Mouse (Mus musculus) macrophage (primary cell): ENCODE results near the gene Slc26a9. TPM values are rescaled to one million over a fixed set of nuclear protein-coding genes. Genes with fewer than 3 reads are reported as not detected.

ENCODE experiments used
- H3K27ac ChIP-seq: fragments of 350-480 bp; formaldehyde crosslinking; 2 replicates; pipeline ENCODE4 v1.9.0; 2021
- H3K36me3 ChIP-seq: fragments of 350-480 bp; formaldehyde crosslinking; 2 replicates; pipeline ENCODE4 v1.9.0; 2021; ENCODE audit errors: inconsistent target
- H3K4me3 ChIP-seq: fragments of 350-480 bp; formaldehyde crosslinking; 2 replicates; pipeline ENCODE4 v1.9.0; 2021; ENCODE audit errors: inconsistent target
- H3K79me2 ChIP-seq: fragments of 350-480 bp; formaldehyde crosslinking; 2 replicates; pipeline ENCODE4 v1.9.0; 2021; ENCODE audit errors: inconsistent target
- WGBS: methylation state at CpG from one replicate; pipeline ENCODE4 v1.1.7; 2026; ENCODE audit warnings: inconsistent platforms; ENCODE audit not compliant: missing documents; 5-methylcytosine and 5-hydroxymethylcytosine counted together
- polyA plus RNA-seq: library from polyadenylated mRNA; stranded (reverse); fragments of 250-400 nt; gene quantifications from 3 replicates; pipeline ENCODE4 v1.2.4, GENCODE M21; 2018; ENCODE audit warnings: inconsistent platforms

Gene Slc26a9
- polyA plus RNA-seq, 1 experiment from 2014 or later = not detected

DNA sequence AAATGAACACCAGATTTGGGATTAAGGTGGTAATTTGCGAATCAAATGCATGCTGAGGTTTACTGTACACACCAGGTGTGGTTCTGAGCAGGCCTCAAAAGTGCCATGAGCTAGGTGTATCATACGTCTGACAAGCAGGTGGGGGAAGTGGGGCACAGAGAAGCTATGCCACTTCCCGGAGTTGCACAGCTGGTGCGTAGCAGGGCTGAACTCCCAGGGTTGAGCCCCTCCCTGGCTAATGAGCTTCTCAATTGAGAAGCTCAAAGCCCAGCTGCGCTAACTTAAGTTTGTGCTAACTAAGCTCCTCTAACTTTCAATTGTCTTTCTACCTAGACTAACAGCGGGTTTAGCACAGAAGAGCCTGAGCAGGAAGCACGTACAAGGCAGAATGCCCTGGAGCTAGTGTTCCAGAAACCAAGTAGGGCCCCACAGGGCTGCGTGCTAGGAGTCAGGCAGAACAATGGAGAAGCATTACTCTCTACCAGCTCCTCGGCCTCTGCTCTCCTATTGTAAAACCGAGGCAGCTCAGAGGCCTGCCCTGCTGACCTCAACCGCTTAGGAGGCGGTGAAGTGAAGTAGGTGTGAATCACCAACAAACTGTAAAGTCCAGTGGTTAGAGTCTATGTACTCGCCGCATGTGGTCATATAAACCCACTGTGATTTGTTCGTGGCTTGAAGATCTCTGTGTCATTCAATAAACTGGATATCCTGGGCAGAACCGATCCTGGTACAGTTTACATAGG is 24.7 kb upstream of the Slc26a9 start:
- Histone ChIP-seq H3K36me3 (peaks cover 17% of the 10 kb centered on the region), H3K4me3 (no peak overlapping the region), H3K27ac (no peak overlapping the region), H3K79me2 (no peaks in the 10 kb centered on the region)
- WGBS = 90% methylated on average over 16 of the region's 16 CpGs

DNA sequence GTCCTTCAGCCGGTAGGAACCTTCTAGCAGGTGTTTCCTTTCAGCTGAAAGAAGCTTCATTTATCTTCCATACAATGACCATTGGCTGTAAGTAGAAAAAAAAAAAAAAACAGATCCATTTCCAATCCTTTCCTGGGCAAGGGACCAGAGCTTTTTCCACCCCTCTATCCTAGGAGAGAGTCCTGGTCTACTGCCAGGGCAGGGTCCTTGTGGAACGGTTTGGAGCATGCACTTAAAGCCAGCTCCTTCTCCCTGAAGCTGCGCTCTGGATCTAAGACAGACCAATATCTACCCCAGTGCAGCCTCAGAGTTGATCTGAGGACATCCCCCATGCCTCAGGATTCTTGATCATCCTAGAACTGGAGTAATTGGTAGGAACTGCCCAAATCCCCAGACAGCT is 21.8 kb upstream of the Slc26a9 start:
- no peak overlapping the region for H3K4me3 ChIP-seq
- H3K27ac ChIP-seq = no peak overlapping the region
- H3K79me2 ChIP-seq = no peaks in the 10 kb centered on the region
- 87% methylated on average over 3 of the region's 3 CpGs for WGBS
- no peaks in the 10 kb centered on the region for H3K36me3 ChIP-seq

DNA sequence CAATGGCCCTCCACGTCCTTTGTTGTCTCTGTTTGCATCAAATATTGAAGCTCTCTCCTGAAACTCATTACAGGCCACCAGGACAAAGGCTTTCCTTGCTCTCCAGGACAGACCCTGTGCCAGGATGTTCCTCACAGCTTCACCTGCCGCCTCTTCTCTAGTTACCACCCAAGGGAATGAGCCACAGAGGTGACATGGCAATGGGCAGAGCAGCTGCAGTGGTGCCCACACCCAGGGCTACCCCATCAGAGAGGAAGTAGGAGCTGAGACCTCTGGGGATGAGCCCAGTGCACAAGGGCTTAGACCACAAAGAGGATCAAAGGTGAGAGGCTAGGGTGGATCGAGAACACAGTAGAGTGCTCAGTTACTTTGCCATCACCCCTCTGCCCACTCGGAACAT is 20.3 kb upstream of the Slc26a9 start:
- H3K79me2 ChIP-seq = no peaks in the 10 kb centered on the region
- 86% methylated on average over 4 of the region's 4 CpGs for WGBS
- H3K27ac ChIP-seq = no peak overlapping the region
- no peak overlapping the region for H3K4me3 ChIP-seq
- H3K36me3 ChIP-seq = no peaks in the 10 kb centered on the region

DNA sequence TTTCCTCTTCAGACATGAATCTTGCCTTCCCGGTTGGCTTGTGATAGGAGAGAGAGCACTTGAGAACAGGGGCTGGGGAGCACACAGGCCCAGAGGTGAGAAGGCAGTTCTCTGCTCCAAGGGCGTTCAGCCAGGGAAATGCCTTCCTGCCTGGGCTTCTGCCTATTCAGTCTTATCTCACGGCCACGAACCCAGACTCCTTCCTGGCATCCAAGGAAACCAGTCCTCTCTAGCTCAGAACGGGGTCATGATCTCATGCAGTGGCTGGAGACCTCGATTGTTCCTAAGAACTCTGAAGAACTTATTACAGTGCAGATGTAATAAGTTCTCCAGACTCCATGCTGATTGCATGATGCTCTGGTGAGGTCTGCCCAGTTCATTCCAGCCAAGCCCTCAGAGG is 17.2 kb upstream of the Slc26a9 start:
- no peak overlapping the region for H3K27ac ChIP-seq
- no peak overlapping the region for H3K4me3 ChIP-seq
- 59% methylated on average over 6 of the region's 6 CpGs for WGBS
- H3K79me2 ChIP-seq = no peaks in the 10 kb centered on the region
- H3K36me3 ChIP-seq = no peaks in the 10 kb centered on the region

DNA sequence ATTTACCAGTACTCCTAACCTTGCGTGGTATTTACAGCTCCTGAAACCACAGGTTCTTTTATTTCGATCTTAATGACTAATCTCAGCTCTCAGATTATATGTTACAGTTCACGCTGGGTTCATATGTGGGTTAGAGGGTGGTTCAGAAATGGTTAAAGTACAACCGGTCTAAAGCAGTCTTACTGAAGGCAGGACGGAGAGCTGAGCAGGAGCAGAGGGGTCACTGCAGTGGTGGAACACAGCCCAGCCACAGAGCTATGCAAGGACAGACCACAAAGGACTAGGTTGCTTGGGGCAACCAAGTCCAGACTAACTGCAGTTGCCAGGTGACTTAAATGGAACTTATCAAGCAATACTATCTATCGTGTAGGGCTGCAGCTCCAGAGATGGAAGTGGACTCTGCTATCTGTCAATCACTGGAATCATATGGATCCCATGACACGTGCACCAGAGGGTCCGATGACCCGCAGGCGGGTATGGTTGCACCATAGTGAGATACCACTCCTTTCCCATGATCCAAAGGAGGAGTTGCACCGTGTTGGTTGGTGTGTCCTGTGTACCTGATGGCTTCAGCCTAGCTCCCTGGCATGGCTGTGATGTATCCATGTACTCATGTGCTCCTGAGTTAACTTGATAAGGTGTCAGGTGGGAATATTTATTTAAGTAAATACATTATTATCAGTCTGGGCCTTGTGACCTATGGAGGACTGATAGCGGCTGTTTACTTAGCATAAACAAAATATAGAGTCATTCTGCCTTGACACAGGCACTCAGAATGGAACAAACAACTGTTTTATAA is 13.0 kb upstream of the Slc26a9 start:
- WGBS = 89% methylated on average over 12 of the region's 12 CpGs

DNA sequence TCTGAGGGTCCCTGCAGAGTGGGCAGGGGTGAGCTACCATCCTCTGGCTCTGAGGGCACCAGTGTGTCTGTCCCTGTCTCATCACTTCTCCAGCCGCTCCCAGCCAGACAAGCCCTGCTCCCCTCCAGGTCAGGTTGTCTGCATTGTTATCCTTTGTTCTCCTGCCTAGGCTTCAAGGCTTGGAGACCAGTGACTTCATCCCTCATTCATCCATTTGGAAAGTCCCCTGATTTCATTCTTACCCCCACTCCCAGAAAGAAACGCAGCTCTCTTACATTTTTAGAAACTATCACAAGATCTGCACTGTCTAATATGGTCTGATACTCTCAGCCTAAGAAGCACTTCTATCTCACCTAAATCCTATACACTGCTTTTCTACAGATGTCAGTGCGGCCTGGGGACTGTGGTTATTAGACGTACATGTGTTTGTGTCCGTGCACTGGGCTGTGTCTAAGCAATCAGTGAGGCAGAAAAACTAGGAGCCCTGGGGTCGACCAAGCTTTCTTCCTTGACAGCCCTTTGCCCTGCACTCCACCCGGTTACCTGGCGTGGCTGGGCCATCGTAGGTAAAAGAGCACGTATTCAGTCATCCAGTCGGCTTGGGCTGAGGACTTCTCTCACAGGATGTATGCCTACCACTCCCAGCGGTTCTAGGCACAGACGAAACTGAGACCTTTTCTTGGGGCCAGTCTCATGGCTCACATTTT is 10.2 kb upstream of the Slc26a9 start:
- WGBS = 96% methylated on average over 13 of the region's 13 CpGs
- no peak overlapping the region for H3K27ac ChIP-seq
- H3K4me3 ChIP-seq = no peak overlapping the region
- no peaks in the 10 kb centered on the region for H3K79me2 ChIP-seq
- H3K36me3 ChIP-seq = no peaks in the 10 kb centered on the region

More for the DNA sequence above, 13.0 kb upstream of the Slc26a9 start:
- H3K4me3 ChIP-seq = no peak overlapping the region
- no peaks in the 10 kb centered on the region for H3K79me2 ChIP-seq
- H3K36me3 ChIP-seq = no peaks in the 10 kb centered on the region
- no peak overlapping the region for H3K27ac ChIP-seq

DNA sequence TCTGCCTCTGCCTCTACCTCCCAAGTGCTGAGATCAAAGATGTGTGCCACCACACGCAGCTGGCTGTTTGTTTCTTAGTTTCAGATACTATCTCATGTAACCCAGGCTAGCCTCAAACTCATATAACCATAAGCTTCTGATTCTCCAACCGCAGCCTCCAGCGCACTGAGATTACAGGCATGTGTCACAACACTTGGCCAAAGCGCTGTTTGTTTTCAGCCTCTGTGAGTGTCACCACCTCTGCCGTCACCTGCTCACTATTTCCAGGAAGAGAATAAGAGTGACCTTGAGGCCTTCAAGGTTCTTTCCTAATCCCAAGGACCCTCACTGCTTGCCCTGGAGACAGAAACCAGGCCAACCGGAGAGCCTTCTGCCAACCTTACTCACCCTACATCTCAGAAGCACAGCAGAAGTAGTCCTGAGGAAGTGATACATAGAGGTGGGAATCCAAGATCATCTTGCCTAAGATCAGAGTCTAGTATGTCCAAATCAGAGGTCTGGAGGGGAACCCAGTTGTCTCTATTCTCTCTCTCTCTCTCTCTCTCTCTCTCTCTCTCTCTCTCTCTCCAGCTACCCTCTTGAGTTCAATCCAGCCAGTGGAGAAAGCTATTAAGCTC is 9.1 kb upstream of the Slc26a9 start:
- 86% methylated on average over 6 of the region's 6 CpGs for WGBS
- no peaks in the 10 kb centered on the region for H3K79me2 ChIP-seq
- H3K4me3 ChIP-seq = no peak overlapping the region
- H3K27ac ChIP-seq = no peak overlapping the region
- no peaks in the 10 kb centered on the region for H3K36me3 ChIP-seq

DNA sequence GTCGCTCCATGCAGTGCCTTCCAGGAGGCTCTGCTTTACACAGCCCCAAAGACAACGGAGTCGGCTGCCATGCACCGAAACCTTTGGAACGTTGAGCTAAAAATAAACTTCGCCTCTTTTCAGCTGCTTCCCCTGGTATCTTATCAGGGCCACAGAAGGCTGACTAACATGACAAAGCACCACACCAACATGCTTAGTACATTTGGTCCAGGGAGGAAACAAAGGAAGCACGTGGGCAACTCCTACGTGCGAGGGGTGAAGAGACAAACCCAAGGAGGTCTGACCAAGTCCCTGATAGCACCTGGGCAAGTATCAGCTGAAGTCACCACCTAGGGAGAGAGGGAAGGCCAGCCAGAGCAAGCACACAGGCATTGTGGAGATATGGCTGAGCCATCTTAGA is 7.3 kb upstream of the Slc26a9 start:
- 21% methylated on average over 9 of the region's 9 CpGs for WGBS
- Histone ChIP-seq H3K79me2 (no peaks in the 10 kb centered on the region), H3K36me3 (no peaks in the 10 kb centered on the region), H3K27ac (no peak overlapping the region), H3K4me3 (no peak overlapping the region)

DNA sequence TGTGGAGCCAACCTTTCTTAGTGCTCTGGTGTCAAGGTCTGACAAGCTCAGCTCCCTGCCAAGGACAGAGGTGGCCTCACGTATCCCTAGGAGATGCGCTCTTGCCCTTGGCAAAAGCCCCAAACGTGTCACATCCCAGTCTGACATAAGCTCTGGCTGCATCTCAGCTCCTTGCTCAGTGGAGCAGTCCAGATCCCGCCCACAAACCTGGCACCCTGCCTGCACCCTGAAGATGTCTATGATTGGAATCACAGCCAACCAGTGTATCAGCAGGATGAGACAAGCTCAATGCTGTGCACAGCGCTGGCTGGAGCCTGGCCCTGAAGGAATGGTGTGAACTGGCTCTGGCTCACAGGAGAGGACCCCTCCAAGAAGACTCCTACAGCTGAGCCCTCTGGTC is 6.6 kb upstream of the Slc26a9 start:
- Histone ChIP-seq H3K79me2 (no peaks in the 10 kb centered on the region), H3K27ac (no peak overlapping the region), H3K4me3 (no peak overlapping the region), H3K36me3 (no peaks in the 10 kb centered on the region)
- WGBS = 86% methylated on average over 5 of the region's 5 CpGs

DNA sequence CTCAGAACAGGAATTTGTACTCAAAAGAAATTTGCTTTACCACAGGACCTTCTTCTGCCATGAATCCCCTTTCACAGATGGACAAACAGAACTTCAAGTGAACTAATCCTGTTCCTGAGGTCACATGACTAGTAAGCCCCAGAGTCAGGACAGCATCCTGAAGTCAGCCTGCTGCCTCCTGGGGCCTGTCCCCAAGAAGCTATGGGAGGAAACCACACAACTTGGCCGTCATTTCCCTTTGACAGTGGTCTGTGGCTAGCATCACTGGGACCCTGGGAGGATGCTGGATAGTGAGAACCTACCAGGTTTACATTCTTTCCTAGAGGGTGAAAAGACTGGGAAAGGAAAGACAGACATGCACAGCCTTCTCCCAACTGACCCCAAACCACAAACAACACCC is 5.1 kb upstream of the Slc26a9 start:
- H3K4me3 ChIP-seq = no peak overlapping the region
- no peaks in the 10 kb centered on the region for H3K79me2 ChIP-seq
- H3K36me3 ChIP-seq = no peaks in the 10 kb centered on the region
- 53% methylated on average over 1 of the region's 1 CpGs for WGBS
- H3K27ac ChIP-seq = no peak overlapping the region

DNA sequence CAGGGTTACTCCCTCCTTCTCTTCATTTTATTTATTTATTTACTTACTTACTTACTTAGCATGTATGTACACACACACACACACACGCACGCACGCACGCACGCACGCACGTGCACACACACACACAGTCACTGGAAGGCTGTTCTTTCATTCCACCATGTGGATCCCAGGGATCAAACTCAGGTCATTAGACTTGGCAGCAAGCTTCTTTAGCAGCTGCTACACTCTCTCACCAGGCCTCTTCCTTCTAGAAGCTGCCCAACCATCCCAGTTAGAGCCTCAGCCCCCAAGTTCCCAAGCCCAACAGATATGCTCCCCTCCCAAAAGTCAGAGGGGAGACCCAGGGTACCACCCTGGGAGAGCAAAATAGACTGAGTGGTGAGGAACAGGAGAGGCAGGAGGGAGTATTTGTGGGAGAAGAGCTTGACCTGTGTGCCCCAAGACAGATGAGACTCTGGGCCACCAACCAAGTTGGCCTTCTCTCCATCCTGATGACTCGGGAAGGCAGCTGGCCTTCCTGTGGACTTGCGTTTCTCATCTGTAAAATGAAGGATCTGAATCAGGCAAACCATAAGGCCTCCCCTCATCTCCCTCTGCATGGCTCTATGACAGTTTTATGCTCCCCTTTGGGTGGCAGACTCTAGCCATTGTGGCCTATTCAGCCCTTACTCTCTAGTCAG is 4.2 kb upstream of the Slc26a9 start:
- no peak overlapping the region for H3K4me3 ChIP-seq
- H3K36me3 ChIP-seq = no peaks in the 10 kb centered on the region
- no peak overlapping the region for H3K27ac ChIP-seq
- H3K79me2 ChIP-seq = no peaks in the 10 kb centered on the region
- WGBS = 93% methylated on average over 8 of the region's 9 CpGs

DNA sequence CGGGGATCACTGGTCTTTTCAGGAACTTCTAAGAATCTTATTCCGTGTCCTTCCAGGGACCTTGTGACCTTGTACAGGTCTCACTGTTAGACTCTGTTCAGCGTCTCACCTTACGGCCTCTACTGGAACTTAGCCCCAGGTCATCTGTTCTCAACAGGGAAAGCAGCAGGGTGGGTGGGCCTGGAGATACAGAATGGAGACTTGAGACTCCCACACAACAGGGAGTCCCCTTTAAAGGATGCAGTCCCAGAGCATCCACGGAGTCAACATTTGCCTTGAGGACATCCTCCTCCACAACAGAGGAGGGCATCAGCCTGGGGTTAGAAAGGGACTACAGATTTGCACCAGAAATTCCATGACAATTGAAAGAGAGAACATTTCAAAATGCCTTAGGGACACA is 1.6 kb downstream of the Slc26a9 start:
- Histone ChIP-seq H3K36me3 (no peaks in the 10 kb centered on the region), H3K79me2 (no peaks in the 10 kb centered on the region), H3K27ac (no peak overlapping the region), H3K4me3 (no peak overlapping the region)
- WGBS = 96% methylated on average over 5 of the region's 5 CpGs

DNA sequence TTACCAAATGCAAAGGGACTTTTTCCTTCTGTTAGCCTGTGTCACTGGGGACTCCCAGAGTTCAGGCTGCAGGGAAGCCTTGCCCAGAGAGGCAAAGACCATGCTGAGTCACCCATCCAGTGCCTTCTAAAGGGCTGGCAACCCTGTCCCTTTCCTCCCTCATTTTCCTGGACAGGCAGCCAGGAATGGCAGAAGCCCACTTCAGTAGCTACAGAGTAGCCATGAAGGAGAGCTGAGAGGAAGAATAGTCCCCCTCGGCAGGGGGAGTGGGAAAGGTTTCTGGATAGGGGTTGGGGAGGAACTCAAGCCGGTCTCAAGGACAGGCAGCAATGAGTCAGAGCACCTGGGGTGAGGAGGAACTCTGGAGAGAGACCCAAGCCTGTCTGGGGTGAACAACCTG is 3.9 kb downstream of the Slc26a9 start:
- no peaks in the 10 kb centered on the region for H3K79me2 ChIP-seq
- no peak overlapping the region for H3K27ac ChIP-seq
- WGBS = 75% methylated on average over 2 of the region's 2 CpGs
- no peaks in the 10 kb centered on the region for H3K36me3 ChIP-seq
- H3K4me3 ChIP-seq = no peak overlapping the region

DNA sequence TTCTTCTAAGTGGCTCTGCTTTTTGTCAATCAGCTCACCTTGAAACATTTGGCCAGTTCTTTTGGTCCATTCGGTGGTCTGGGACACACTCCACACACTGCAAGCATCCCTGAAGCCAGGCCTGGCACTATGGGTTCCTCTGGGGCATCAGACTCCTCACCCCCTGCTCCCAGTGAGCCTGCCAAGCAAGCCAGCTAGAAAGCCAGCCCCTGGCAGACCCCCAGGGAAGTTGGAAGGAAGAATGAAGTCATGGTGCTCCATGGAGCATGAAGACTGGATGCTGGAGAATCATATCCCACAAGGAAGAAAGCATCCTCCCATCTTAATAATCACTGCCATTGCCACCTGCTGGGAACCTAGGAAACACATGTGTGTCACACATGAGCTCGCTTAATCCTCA is 4.8 kb downstream of the Slc26a9 start:
- WGBS = 97% methylated on average over 2 of the region's 2 CpGs

More for the DNA sequence above, 4.8 kb downstream of the Slc26a9 start:
- Histone ChIP-seq H3K4me3 (no peak overlapping the region), H3K79me2 (no peaks in the 10 kb centered on the region), H3K36me3 (no peaks in the 10 kb centered on the region), H3K27ac (no peak overlapping the region)
